Mouse (Mus musculus) heart, adult 10 weeks (tissue): Measurements from ENCODE around the gene Dgat2. TPM values are rescaled to one million over a fixed set of nuclear protein-coding genes. Genes with fewer than 3 reads are reported as not detected.

Experiments
- polyA plus RNA-seq: library from polyadenylated mRNA; stranded (reverse); fragments of 350-450 nt; fragmentation: Illumina TruSeq; extraction: RNeasy Lipid Tissue Mini Kit (QIAGEN cat#74804); gene quantifications from one replicate; pipeline ENCODE4 v1.2.3, GENCODE M21; 2014; ENCODE audit warnings: low read depth, low replicate concordance

Dgat2 gene
- 337 TPM for polyA plus RNA-seq

GRCm38 (mm10) chr7:99182432-99183172 is at the start of gene Dgat2:
Dgat2 (minus strand) TSS chr7:99182719.

GRCm38 (mm10) chr7:99140984-99141918 is 41.3 kb downstream of the Dgat2 start, which contains the start of gene Uvrag:
Uvrag (minus strand) TSS chr7:99141141.

Other genes starting within 250 kb of the Dgat2 start
- gene Uvrag, start 41.6 kb downstream of the Dgat2 start, polyA plus RNA-seq: 10.9 TPM
- not detected for gene Mogat2, start 55.9 kb upstream of the Dgat2 start, polyA plus RNA-seq
- 5.0 TPM for gene Map6, start 84.7 kb upstream of the Dgat2 start, polyA plus RNA-seq
- gene Serpinh1, start 170.5 kb upstream of the Dgat2 start, polyA plus RNA-seq: 258 TPM
- gene Gdpd5, start 198.7 kb upstream of the Dgat2 start, polyA plus RNA-seq: 18.2 TPM